Mouse (Mus musculus): ENCODE data around the gene Cald1.

GRCm38 (mm10) chr6:34716206-34716887, 118.0 kb downstream of the Cald1 start:
- TF ChIP-seq POLR2A (IDR thresholded peaks at IDR 0.05; ENCODE audit: control insufficient read depth, low read depth, low read length) (no peak), CTCF (IDR thresholded peaks at IDR 0.05; ENCODE audit: control insufficient read depth, insufficient read depth, insufficient replicate concordance, low read depth, low read length) (no peak)
